Mouse (Mus musculus): ENCODE data around the gene Tex37.

Gene Tex37

GRCm38 (mm10) chr6:70918827-70919226, at the start of gene Tex37:
Gene Tex37, minus strand, starts transcription at chr6:70918927.
- DNase-seq (ENCODE audit: low spot score): no peak

GRCm38 (mm10) chr6:70968291-70968690, 49.6 kb upstream of the Tex37 start:
- DNase-seq (ENCODE audit: low spot score): no peak

DNA sequence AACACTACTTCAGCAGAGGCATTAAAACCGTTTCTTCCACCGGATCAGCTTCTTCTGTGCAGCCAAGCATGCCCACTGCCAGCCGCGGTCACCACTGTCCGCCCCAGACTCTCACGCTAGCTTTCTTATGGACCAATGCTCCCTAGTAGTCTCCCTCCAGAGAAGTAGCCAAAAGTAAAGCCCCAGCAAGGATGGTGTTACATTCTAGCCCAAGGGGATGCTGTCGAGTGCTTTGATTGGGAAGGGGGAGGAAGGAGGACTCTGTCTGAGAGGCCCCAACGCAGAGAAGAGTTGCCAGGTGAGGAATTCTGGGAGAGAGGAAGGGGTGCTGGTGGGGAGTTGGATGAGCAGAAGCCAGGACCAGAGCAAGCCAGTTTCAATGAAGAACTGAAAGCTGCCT, 48.7 kb upstream of the Tex37 start:
- DNase-seq (ENCODE audit: low spot score): no peak

GRCm38 (mm10) chr6:70965694-70966093, 47.0 kb upstream of the Tex37 start:
- no peak for DNase-seq (ENCODE audit: low spot score)

- DNase-seq (ENCODE audit: low spot score): no peak
Observed at GRCm38 (mm10) chr6:70964116-70964830, 45.5 kb upstream of the Tex37 start.

DNA sequence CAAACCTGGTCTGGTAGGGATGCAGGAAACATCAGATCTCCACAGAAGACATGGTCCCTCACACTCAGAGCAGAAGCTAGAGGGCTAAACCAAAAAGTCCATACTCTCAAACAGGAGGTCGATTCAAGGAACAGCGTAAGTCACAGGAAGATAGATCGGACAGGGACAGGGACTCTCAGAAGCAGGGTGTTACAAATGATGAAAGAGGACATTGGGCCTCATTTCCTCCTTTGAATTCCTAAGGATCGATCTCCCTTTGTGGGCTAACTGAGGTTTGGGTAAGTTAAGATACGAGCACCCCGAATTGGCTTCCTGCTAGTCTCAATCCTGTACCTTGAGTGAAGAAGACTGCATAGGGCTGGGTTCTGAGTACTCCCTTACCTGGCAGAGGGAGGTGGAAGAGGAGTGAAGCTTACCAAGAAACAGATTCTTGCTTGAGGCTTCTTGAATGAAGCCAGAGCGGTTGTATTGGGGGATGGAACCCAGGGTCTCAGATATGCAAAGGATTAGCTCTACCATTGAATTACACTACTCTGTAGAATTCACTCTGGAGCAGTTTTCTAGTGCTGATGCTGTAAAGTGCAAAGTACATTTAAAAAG, 38.7 kb upstream of the Tex37 start:
- no peak for DNase-seq (ENCODE audit: low spot score)

GRCm38 (mm10) chr6:70956936-70957335, 38.2 kb upstream of the Tex37 start:
- no peak for DNase-seq (ENCODE audit: low spot score)

- peak; percentile 12 for DNase-seq (ENCODE audit: low spot score)
Observed at GRCm38 (mm10) chr6:70956285-70956912, 37.7 kb upstream of the Tex37 start, which contains the start of gene Foxi3. Gene Foxi3, plus strand, starts transcription at chr6:70956531.

DNA sequence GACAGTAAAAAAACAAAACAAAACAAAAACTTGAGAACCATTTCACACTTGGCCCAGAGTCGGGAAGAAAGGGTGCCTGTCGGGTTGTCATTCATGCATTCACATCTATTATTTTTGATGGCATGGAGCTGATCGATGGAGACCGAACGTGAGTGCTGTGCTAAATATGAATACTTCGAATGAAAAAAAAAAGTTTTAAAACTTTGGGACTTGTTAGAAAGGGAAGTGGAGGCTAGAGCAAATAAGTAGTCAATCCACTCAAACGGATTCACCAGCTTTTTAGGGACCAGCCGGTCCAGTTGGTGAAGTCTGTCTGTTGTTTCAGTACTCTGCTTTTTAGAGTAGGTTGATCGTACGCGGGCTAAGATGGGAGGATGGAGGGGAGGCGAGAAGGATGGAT, 37.1 kb upstream of the Tex37 start:
- DNase-seq (ENCODE audit: low spot score): no peak

GRCm38 (mm10) chr6:70955291-70955800, 36.6 kb upstream of the Tex37 start:
- DNase-seq (ENCODE audit: low spot score): no peak

- DNase-seq (ENCODE audit: low spot score): no peak
Observed at GRCm38 (mm10) chr6:70954040-70954439, 35.3 kb upstream of the Tex37 start.

DNA sequence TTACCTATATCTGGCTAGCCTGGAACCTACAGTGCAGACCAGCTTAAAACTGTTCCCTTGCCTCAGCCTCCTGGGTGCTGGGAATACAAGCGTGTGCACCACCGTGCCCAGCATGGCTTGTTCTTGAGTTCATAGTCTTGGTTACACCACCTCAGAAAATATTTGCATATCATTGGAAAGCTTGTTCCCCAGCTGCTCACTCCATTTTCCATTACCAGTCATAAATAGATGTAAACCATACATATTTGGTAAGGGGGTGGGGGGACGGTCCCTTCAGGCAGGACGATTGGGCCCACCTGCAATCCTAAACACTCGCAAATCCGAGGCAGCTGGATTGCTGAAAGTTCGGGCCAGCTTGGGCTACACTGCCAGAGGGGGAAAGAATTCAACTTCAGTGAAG, 34.5 kb upstream of the Tex37 start:
- no peak for DNase-seq (ENCODE audit: low spot score)

DNA sequence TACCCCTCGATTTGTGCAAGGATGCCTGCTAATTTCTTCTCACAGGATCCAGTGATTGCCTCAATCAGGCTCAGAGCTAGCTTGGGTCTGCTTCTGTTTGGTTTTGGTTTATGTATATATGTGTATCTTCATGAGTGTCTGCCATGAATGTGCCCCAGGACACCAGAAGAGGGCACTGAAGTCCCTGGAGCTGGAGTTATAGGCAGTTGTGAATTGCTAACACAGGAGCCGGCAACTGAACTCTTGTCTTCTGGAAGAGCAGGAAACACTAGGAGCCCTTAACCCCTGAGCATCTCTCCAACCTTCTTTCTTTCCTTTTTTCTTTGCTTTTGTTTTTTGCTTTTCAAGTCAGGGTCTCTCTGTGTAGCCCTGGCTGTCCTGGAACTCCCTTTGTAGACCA, 13.1 kb upstream of the Tex37 start:
- no peak for DNase-seq (ENCODE audit: low spot score)

DNA sequence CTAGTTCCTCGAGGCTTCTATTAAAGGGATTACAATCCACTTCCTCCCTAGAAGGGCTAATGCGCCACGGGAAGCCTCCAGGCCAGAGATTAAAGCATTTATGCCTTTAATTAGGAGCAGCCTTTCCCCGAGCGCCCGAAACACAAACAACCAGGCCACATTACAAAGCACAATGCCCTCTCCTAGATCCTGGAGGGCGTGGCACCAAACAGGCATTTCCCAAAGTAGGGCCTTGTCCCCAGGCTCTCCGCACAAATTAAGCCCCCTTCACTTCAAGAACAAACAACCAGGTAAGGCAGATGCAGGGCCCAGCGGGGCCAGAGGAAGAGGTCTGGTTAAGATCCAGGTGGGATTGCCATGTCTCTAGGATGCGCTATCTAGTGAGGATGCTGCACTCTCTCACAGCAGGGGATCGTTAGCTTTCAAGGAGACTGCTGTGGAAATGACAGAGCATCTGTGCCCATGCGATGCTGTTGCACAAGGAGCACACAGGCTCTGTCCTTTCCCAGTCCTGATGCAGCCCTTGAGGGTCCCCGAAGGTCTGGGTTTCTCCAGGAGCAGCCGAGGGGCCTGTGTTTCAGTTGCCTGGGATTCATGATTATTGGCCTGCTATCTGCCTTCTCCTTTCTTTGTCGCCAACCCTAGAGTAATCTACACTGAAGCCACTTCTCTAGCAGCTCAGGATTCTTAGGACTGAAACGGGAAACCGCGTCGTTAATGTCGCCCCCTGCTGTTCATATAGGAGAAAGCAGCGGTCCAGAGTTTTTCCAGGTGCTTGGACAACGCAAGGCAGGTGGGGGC, 2.7 kb upstream of the Tex37 start:
- peak; percentile 17 for DNase-seq (ENCODE audit: low spot score)

GRCm38 (mm10) chr6:70912396-70912765, 6.3 kb downstream of the Tex37 start:
- no peak for DNase-seq (ENCODE audit: low spot score)

DNA sequence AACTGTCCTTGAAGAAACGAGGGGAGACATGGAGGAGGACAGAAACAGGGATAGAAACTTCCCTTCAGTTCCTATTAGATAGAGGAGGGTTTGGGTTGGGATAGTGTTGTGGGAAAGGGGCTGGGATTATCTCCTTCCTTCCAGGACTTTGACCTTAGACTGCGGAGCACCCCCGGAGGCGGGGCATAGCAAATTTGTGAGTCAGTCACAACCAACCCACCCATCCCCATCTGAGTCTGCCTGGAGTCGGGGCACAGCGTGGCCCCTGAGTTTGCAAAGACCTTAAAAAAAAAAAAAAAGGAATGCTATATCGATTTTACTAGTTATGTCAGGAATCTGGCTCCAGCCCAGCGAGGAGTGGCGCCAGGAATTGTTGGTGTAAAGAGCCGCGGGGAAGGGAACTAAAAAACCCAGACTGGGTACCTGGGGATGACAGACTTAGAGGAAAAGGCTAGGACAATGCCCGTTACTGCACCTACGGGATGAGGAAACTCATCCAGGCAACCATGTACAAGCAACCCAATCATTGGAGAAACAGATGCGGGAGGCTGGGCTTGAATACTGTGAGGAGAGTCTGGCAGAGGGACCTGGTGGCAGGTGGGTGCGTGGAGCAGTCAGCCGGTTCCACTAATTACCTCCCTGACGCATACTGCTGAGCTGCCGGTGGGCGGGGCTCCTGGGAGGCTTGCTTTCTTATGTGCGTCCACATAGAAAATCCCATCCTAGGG, 6.9 kb downstream of the Tex37 start:
- DNase-seq (ENCODE audit: low spot score): no peak

GRCm38 (mm10) chr6:70910285-70910684, 8.4 kb downstream of the Tex37 start:
- DNase-seq (ENCODE audit: low spot score): no peak

DNA sequence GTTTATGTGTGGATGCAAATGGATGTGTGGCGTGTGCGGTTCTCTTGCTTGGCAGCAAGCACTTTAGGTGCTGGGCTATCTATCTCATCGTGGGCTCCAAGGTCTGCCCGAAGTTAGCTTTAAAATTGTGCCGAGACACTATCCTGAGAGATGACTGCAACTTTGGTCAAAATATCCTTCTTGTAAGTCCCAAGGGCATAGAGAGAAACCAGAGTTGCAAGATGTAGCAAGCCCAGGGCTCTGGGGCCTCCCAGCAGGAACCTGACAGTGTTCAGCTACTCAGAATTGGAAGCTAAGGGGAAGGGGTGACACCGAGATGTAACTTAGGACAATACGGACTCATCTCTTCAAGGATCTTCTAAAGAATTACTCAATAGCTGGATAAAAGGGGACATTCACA, 9.2 kb downstream of the Tex37 start:
- no peak for DNase-seq (ENCODE audit: low spot score)

DNA sequence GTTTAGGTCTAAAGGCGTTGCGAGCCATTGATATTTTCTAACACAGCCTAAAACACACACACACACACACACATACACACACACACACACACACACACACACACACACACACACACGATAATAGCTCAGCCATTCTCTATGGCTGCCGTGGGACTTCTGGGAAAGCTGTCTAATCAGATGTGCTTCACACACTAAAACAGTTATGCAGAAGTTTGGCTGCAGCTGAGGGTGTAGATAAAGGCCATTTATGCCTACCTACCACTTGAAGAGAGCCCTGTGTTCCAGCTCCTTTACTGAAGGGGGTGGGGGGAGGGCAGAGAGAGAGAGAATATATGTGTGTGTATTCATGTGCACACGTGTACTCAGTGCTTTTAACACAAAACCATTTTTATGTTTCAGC, 15.0 kb downstream of the Tex37 start:
- no peak for DNase-seq (ENCODE audit: low spot score)

DNA sequence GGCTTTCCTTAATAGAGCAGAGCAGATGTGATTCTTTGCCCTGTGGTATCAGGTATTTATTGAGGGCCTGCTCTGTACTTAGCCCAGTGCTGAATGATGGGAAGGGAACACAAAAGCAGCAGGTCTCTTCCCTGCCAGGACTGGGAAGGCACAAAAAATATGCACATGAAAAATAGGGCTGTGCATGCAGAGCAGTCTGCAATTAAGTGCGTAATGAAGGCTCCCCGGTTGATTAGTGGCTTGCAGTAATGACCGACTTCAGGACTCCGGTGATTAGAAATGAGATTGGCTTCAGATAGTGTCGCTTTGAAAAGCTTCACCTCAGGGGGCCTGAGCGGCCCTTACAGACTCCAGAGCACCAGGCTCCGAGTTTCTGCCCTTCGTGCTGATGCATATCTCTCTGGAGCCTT, 19.1 kb downstream of the Tex37 start:
- no peak for DNase-seq (ENCODE audit: low spot score)

- DNase-seq (ENCODE audit: low spot score): no peak
Observed at GRCm38 (mm10) chr6:70898166-70898565, 20.6 kb downstream of the Tex37 start.

GRCm38 (mm10) chr6:70887993-70888392, 30.7 kb downstream of the Tex37 start:
- no peak for DNase-seq (ENCODE audit: low spot score)
